Mouse (Mus musculus) kidney, adult 9 months (tissue): ENCODE results near the gene Ska3.

Experiments
- DNase-seq: peaks from one replicate; pipeline ENCODE4 v3.0.0; 2022

The Ska3 gene

DNA sequence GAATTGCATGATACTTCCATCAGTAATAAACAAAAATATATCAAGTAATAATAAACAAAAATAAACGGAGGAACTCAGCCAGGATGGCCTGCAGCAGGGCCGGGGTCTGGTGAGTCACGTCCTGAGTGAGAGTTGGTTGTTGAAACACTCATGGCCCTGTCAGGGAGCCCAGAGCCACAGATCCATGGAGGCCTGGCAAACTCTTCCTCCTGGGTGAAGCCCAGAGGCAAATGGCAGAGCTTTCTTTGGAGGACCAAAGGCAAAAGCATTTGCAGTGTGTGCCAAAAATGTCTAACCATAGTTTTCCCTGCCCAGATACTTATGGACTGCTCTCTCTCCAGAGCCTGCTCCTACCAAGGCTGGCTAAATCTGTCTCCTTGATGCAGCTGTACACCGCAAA lies 34.8 kb downstream of the Ska3 start:
- no peak for DNase-seq

DNA sequence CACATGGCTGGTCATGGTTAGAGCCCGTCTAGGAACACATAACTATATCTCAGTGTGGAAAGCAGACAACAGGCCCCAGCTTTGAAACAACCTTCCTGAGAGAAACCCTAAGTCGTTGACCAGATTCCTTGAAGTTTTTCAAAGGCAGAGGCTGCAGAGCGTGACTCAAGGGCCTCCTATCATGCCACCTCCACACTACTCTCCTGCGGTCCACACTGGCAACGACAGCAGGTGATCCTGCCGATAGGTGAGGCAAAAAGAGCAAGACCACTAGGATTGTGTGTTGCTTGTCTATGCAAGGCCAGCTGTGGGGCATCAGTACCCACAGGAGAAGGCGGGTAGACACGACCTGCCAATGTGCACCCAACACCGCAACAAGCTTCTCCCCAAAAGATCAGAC lies 36.2 kb downstream of the Ska3 start:
- DNase-seq, result no peak

- no peak for DNase-seq
Measured at GRCm38 (mm10) chr14:57789311-57789710, 36.7 kb downstream of the Ska3 start.

DNA sequence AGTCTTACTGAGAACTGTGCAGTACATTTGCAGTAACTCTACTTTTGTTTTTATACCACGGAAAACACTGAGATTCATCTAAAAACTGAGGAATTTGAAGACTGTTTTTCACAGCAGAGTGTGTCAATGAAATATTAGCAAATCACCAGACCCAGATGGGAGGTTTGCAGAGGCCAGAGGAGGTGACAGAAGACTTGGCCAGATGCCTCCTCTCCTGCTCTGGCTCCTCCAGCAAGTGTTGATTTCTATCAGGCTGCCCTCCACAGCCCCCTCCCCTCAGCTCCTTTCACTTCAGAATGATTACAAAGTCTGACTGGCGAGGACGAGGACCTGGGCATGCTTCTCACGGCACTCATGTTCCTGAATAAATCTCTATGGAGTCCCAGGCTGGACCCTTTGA lies 38.6 kb downstream of the Ska3 start:
- DNase-seq, result no peak

DNA sequence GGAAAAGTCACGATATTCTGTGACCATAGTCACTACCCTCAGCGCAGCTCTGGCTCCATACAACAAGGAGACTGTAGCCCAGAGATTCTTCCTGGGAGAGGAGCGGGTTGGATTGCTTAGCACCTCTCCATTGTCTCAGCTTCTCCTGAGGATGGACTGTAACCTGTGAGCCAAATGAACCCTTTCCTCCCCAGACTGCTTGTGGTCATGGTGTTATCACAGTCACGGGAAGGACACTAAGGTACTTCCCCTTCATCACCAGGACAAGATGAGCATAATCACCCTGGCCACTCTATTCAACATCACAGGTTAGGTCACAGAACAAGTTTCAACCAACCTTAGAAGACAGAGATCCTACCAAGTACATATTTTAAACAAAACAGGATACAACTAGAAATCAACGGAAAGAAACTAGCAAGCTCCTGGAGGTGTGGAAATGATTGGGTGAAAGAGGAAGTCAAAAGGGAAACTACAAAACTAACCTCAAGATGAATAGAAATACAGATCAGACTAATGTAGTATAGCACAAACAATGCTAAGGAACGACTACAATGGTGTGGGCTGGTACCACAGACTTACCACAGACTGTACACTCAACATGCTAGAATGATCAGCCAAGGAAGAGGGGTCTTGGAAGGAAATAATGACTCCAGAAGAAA lies 53.7 kb downstream of the Ska3 start:
- no peak for DNase-seq

GRCm38 (mm10) chr14:57769102-57769501 lies 56.9 kb downstream of the Ska3 start:
- peak; percentile 18 for DNase-seq

GRCm38 (mm10) chr14:57760447-57761412 lies 65.3 kb downstream of the Ska3 start:
- peak; percentile 17 for DNase-seq

DNA sequence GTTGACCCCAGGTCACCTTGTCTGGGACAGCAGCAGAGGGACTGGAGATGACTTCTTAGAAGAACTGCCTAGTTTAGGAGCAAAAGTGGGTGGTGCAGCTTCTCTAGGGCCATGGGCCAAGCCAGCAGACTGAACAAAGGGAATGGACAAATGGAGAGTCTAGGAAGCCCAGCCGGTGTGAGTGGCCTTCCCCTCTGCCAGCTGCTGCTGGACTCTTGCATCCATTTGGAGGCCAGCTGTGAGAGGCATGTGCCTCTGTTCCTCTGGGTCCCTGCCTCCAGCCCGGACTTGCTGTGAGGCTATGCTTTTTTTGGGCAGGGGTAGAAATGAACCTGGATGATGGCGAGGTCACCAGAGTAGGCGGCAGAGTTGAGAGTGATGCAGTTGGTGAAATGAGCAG lies 67.7 kb downstream of the Ska3 start, which contains the start of gene Lats2:
TSS of gene Lats2 (minus strand) at position 152 of the 400 bp plus-strand sequence.
- DNase-seq, result no peak
